Comparison of ENCODE assay signal across 8 mouse cellular contexts in the genomic region with DNA sequence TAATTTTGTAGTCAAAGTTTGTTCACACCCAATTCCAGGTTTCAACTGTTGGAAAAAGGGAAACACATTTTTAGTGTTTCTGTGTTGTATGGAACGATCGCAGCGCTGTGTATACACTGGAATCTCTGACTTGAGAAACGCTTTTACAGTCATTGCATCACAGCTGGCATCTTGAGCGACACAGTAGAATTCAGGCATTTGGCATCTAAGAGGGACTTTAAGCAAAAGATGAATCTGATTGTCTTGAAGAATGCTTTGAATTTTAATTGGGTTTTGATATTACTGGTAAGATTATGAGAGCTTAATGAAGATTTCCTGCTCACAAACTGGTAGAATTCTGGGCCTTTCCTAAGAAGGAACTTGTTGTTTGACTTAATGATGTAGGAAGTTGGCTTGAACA. TPM values are rescaled to one million over a fixed set of nuclear protein-coding genes. Genes with fewer than 3 reads are reported as not detected.
A peak's percentile ranks its signal among the peaks of the same experiment; 100 is the strongest.
DNase-seq lines count a peak whose midpoint lies in the region; ATAC-seq lines count a peak whose summit lies in the region.

No protein-coding gene starts in this region.

- WGBS in heart, embryonic 13.5 days = 21% methylated on average over 5 of the region's 5 CpGs
- 16% methylated on average over 5 of the region's 5 CpGs for WGBS in intestine, embryonic 15.5 days
- 34% methylated on average over 5 of the region's 5 CpGs for WGBS in midbrain, embryonic 15.5 days

- peaks cover 54% of the 10 kb centered on the region for H3K4me1 ChIP-seq in heart, embryonic 13.5 days
- H3K4me1 ChIP-seq in intestine, embryonic 15.5 days (replicated peaks) = peaks cover 4% of the 10 kb centered on the region
- peaks cover 33% of the 10 kb centered on the region for H3K4me1 ChIP-seq in midbrain, embryonic 15.5 days

- ATAC-seq in heart, embryonic 13.5 days (ENCODE audit: extremely low read depth, insufficient number of reproducible peaks, low FRiP score, low TSS enrichment) = no peak
- no peak for ATAC-seq in intestine, embryonic 15.5 days
- no peak for ATAC-seq in midbrain, embryonic 15.5 days (replicated peaks)

- peak overlapping the region; percentile 95 for H3K9ac ChIP-seq in heart, embryonic 13.5 days
- H3K9ac ChIP-seq in intestine, embryonic 15.5 days = no peak overlapping the region
- peak overlapping the region; percentile 81; the same call in 1 of the 2 replicates for H3K9ac ChIP-seq in midbrain, embryonic 15.5 days

- DNase-seq in heart, adult 9 months (ENCODE audit: low spot score in 2 of 2) = no peak
- peak; percentile 22 for DNase-seq in c-Kit-positive CD71-positive TER-119-negative erythroid progenitor cells, embryonic 14.5 days (ENCODE audit: low read depth)
- DNase-seq in spleen, postnatal 4 days (ENCODE audit: low spot score in 2 of 2) = no peak
- no peak for DNase-seq in thymus, postnatal 14 days
- DNase-seq in yolk sac, embryonic 10.5 days (ENCODE audit: low spot score) = no peak

- H3K36me3 ChIP-seq in heart, embryonic 13.5 days = 0 out of 2 replicates have a peak, but pooled peaks cover 2% of the 10 kb centered on the region
- H3K36me3 ChIP-seq in intestine, embryonic 15.5 days = no peaks in the 10 kb centered on the region
- H3K36me3 ChIP-seq in midbrain, embryonic 15.5 days (replicated peaks) = no peaks in the 10 kb centered on the region

- peak overlapping the region; percentile 73; the same call in 1 of the 2 replicates for H3K27ac ChIP-seq in heart, embryonic 13.5 days (replicated peaks)
- H3K27ac ChIP-seq in intestine, embryonic 15.5 days = no peak overlapping the region
- no peak overlapping the region for H3K27ac ChIP-seq in midbrain, embryonic 15.5 days

- H3K9me3 ChIP-seq in heart, embryonic 13.5 days = no peaks in the 10 kb centered on the region
- H3K9me3 ChIP-seq in intestine, embryonic 15.5 days = no peaks in the 10 kb centered on the region
- H3K9me3 ChIP-seq in midbrain, embryonic 15.5 days = no peaks in the 10 kb centered on the region

- H3K27me3 ChIP-seq in heart, embryonic 13.5 days (replicated peaks) = no peaks in the 10 kb centered on the region
- no peaks in the 10 kb centered on the region for H3K27me3 ChIP-seq in intestine, embryonic 15.5 days (replicated peaks)
- H3K27me3 ChIP-seq in midbrain, embryonic 15.5 days (replicated peaks) = no peaks in the 10 kb centered on the region

- H3K4me3 ChIP-seq in heart, embryonic 13.5 days = peak overlapping the region; percentile 85
- peak overlapping the region; percentile 63 for H3K4me3 ChIP-seq in intestine, embryonic 15.5 days (replicated peaks)
- H3K4me3 ChIP-seq in midbrain, embryonic 15.5 days = peak overlapping the region; percentile 84

- peak overlapping the region; percentile 76 for H3K4me2 ChIP-seq in heart, embryonic 13.5 days
- peak overlapping the region; percentile 63 for H3K4me2 ChIP-seq in intestine, embryonic 15.5 days (replicated peaks)
- peak overlapping the region; percentile 73 for H3K4me2 ChIP-seq in midbrain, embryonic 15.5 days

RNA-seq across cellular contexts. Expression of gene Cop1, which starts 1.3 kb away (rescaled TPM):
- 9.5 and 19.4 TPM in 2 replicates for polyA plus RNA-seq in heart, embryonic 13.5 days (2015; fragmentation: Nextera tagmentation; extraction: Ambion mirVana)
- 55.6 and 73.0 TPM in 2 replicates for polyA plus RNA-seq in intestine, embryonic 15.5 days (2015; fragmentation: Nextera tagmentation; extraction: Ambion mirVana)
- polyA plus RNA-seq in midbrain, embryonic 15.5 days (2015; fragmentation: Nextera tagmentation; extraction: Ambion mirVana) = 91.5 and 99.8 TPM in 2 replicates
